Mouse (Mus musculus) lung, postnatal 0 days (tissue): ENCODE results near the gene Slc7a3. TPM values are rescaled to one million over a fixed set of nuclear protein-coding genes. Genes with fewer than 3 reads are reported as not detected.
A peak's percentile ranks its signal among the peaks of the same experiment; 100 is the strongest.

Experiments used
- ATAC-seq: fragments of 200-750 bp; cut with Nextera tagmentation; 2 replicates; pipeline ENCODE4 v1.8.0; 2017; ENCODE audit warnings: moderate library complexity
- DNase-seq: peaks from one replicate; pipeline ENCODE4 v3.0.0-alpha.2; 2016; ENCODE audit warnings: low spot score
- H3K27ac ChIP-seq: fragments of 300-500 bp; sonication (generic); 2 replicates; pipeline ENCODE4 v1.5.1; 2014; ENCODE audit warnings: antibody characterized with exemption, mild to moderate bottlenecking, low read length, mixed read lengths
- H3K27me3 ChIP-seq: fragments of 300-500 bp; sonication (generic); replicated peaks from 2 replicates; pipeline ENCODE4 v1.6.1; 2014; ENCODE audit warnings: low read length, mixed read lengths; ENCODE audit not compliant: insufficient read depth
- H3K36me3 ChIP-seq: fragments of 300-500 bp; sonication (generic); 2 replicates; pipeline ENCODE4 v1.6.1; 2014; ENCODE audit warnings: low read length, mixed read lengths; ENCODE audit not compliant: insufficient read depth
- H3K4me1 ChIP-seq: fragments of 300-500 bp; sonication (generic); 2 replicates; pipeline ENCODE4 v1.6.1; 2014; ENCODE audit warnings: antibody characterized with exemption, low read depth, low read length, mixed read lengths; ENCODE audit not compliant: insufficient read depth
- H3K4me2 ChIP-seq: fragments of 300-500 bp; sonication (generic); replicated peaks from 2 replicates; pipeline ENCODE4 v1.6.1; 2014; ENCODE audit warnings: low read depth, mild to moderate bottlenecking, low read length, moderate library complexity, mixed read lengths
- H3K4me3 ChIP-seq: fragments of 300-500 bp; sonication (generic); 2 replicates; pipeline ENCODE4 v1.5.1; 2014; ENCODE audit warnings: low read depth, low read length
- H3K9ac ChIP-seq: fragments of 300-500 bp; sonication (generic); replicated peaks from 2 replicates; pipeline ENCODE4 v1.6.1; 2014; ENCODE audit warnings: low read depth, mild to moderate bottlenecking
- H3K9me3 ChIP-seq: fragments of 300-500 bp; sonication (generic); 2 replicates; pipeline ENCODE4 v1.6.1; 2016; ENCODE audit warnings: low read length, mixed read lengths
- CTCF ChIP-seq: IDR thresholded peaks from 2 replicates; pipeline ENCODE4 v1.5.1; 2016; ENCODE audit warnings: antibody characterized with exemption, mild to moderate bottlenecking
- EP300 ChIP-seq: IDR thresholded peaks from 2 replicates; pipeline ENCODE4 v1.6.1; 2016; ENCODE audit warnings: antibody characterized with exemption, mild to moderate bottlenecking, control low read depth
- WGBS: fragments of 180-500 bp; shearing (Covaris S2); extraction: QIAGEN DNeasy Blood & Tissue Kit; methylation state at CpG from one replicate; pipeline ENCODE4 v1.1.7; 2014; 5-methylcytosine and 5-hydroxymethylcytosine counted together
- polyA plus RNA-seq: library from polyadenylated mRNA; unstranded; fragments of >200 nt; fragmentation: Nextera tagmentation; extraction: Ambion mirVana; gene quantifications from 2 replicates; pipeline ENCODE4 v1.2.1, GENCODE M21; 2015

Gene Slc7a3
- 0.19 and 0.29 TPM in 2 replicates for polyA plus RNA-seq

DNA sequence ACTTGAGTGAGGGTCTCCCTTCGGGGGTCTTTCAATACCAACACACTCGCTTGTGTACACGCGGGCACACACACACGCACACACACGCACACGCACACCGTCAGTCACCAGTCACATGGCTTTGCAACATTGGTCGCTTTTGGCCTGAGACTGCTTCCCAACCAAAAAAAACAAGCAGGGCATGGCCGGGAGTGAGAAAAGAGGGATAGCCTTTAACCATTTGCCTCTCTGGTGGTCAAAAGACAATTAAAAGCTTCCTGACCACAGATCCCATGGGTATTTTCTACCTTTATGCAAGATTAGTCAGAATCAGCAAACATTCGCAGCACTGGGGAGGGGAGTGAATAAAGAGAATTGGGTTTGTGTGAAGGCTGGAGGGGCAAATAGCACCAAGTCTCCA, at the start of gene Slc7a3:
Slc7a3 (minus strand) TSS at position 101 of the 400 bp plus-strand sequence.
- H3K9ac ChIP-seq = no peak within 1 kb of the TSS
- no peak for TF ChIP-seq EP300
- no peak for TF ChIP-seq CTCF

GRCm38 (mm10) chrX:101131992-101132791, 46.4 kb upstream of the Slc7a3 start:
- WGBS = 33% methylated on average over 12 of the region's 12 CpGs
- Histone ChIP-seq H3K4me2 (0 out of 2 replicates have a peak overlapping the region, but pooled peaks have one; percentile 1), H3K27me3 (no peaks in the 10 kb centered on the region), H3K9me3 (no peaks in the 10 kb centered on the region), H3K27ac (no peak overlapping the region), H3K9ac (no peak overlapping the region), H3K36me3 (no peaks in the 10 kb centered on the region), H3K4me1 (no peaks in the 10 kb centered on the region), H3K4me3 (peak overlapping the region; percentile 12; the same call in 1 of the 2 replicates)
- ATAC-seq (no peak), DNase-seq (peak; percentile 78)
- TF ChIP-seq CTCF (peak; percentile 69), EP300 (no peak)

More for the DNA sequence above, at the start of gene Slc7a3:
- no peaks in the 10 kb centered on the region for H3K36me3 ChIP-seq
- no peaks in the 10 kb centered on the region for H3K4me1 ChIP-seq
- H3K27ac ChIP-seq = no peak within 1 kb of the TSS
- H3K27me3 ChIP-seq = no peaks in the 10 kb centered on the region
- no peaks in the 10 kb centered on the region for H3K9me3 ChIP-seq
- peak within 1 kb of the TSS; percentile 30; the same call in 1 of the 2 replicates for H3K4me2 ChIP-seq
- WGBS = 29% methylated on average over 11 of the region's 11 CpGs
- no peak for ATAC-seq
- H3K4me3 ChIP-seq = 0 out of 2 replicates have a peak within 1 kb of the TSS, but pooled peaks have one; percentile 10
- no peak for DNase-seq

DNA sequence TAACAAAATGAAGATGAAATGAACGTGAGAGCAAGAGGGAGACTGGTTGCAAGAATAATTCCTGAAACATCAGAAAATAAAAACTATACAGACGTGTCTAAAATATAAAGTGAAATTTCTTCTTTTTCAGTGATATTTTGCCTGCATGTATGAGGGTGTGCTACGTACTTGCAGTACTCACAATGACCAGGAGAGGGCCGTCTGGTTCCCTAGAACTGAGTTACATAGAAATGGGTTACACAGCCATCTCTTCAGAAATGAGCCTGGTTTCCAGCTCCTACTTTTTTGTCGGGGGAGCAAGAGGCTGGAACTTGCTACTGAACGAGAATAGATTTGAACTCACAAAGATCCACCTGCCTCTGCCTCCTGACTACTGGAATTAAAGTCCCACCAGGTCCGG, 45.2 kb upstream of the Slc7a3 start:
- peak; percentile 61 for DNase-seq
- H3K4me2 ChIP-seq = no peak overlapping the region
- no peak for ATAC-seq
- TF ChIP-seq EP300 = no peak
- peak; percentile 74 for TF ChIP-seq CTCF
- no peak overlapping the region for H3K4me3 ChIP-seq
- H3K9ac ChIP-seq = no peak overlapping the region
- no peaks in the 10 kb centered on the region for H3K27me3 ChIP-seq
- no peaks in the 10 kb centered on the region for H3K36me3 ChIP-seq
- no peak overlapping the region for H3K27ac ChIP-seq
- WGBS = 23% methylated on average over 7 of the region's 7 CpGs
- no peaks in the 10 kb centered on the region for H3K4me1 ChIP-seq
- no peaks in the 10 kb centered on the region for H3K9me3 ChIP-seq

GRCm38 (mm10) chrX:101128559-101128958, 42.7 kb upstream of the Slc7a3 start:
- no peak overlapping the region for H3K27ac ChIP-seq
- DNase-seq = peak; percentile 17
- H3K9ac ChIP-seq = no peak overlapping the region
- no peak overlapping the region for H3K4me3 ChIP-seq
- WGBS = 53% methylated on average over 2 of the region's 2 CpGs
- no peak for ATAC-seq
- H3K4me2 ChIP-seq = no peak overlapping the region
- no peak for TF ChIP-seq EP300
- TF ChIP-seq CTCF = no peak
- H3K36me3 ChIP-seq = no peaks in the 10 kb centered on the region
- no peaks in the 10 kb centered on the region for H3K9me3 ChIP-seq
- H3K27me3 ChIP-seq = no peaks in the 10 kb centered on the region
- H3K4me1 ChIP-seq = no peaks in the 10 kb centered on the region

- no peaks in the 10 kb centered on the region for H3K4me1 ChIP-seq
- ATAC-seq (peak; percentile 37), DNase-seq (peak; percentile 36)
- no peaks in the 10 kb centered on the region for H3K27me3 ChIP-seq
- H3K27ac ChIP-seq = 0 out of 2 replicates have a peak overlapping the region, but pooled peaks have one; percentile 3
- WGBS = 35% methylated on average over 2 of the region's 2 CpGs
- H3K4me2 ChIP-seq = no peak overlapping the region
- no peak overlapping the region for H3K4me3 ChIP-seq
- H3K9me3 ChIP-seq = no peaks in the 10 kb centered on the region
- no peak for TF ChIP-seq CTCF
- TF ChIP-seq EP300 = no peak
- no peaks in the 10 kb centered on the region for H3K36me3 ChIP-seq
- no peak overlapping the region for H3K9ac ChIP-seq
These were observed 41.2 kb upstream of the Slc7a3 start for GRCm38 (mm10) chrX:101126977-101127376.

GRCm38 (mm10) chrX:101126474-101126955, 40.7 kb upstream of the Slc7a3 start:
- TF ChIP-seq CTCF (0 out of 2 replicates have a peak, but pooled peaks have one; percentile 11), EP300 (no peak)
- 0 out of 2 replicates have a peak overlapping the region, but pooled peaks have one; percentile 3 for H3K27ac ChIP-seq
- H3K4me1 ChIP-seq = no peaks in the 10 kb centered on the region
- H3K9ac ChIP-seq = no peak overlapping the region
- H3K4me3 ChIP-seq = no peak overlapping the region
- no peaks in the 10 kb centered on the region for H3K9me3 ChIP-seq
- DNase-seq (peak; percentile 46), ATAC-seq (peak; percentile 75)
- no peaks in the 10 kb centered on the region for H3K36me3 ChIP-seq
- H3K27me3 ChIP-seq = no peaks in the 10 kb centered on the region
- no peak overlapping the region for H3K4me2 ChIP-seq
- 50% methylated on average over 7 of the region's 7 CpGs for WGBS
